Mouse (Mus musculus): ENCODE measurements around the gene Ubl3. TPM values are rescaled to one million over a fixed set of nuclear protein-coding genes. Genes with fewer than 3 reads are reported as not detected.
A peak's percentile ranks its signal among the peaks of the same experiment; 100 is the strongest.

Gene Ubl3
- total RNA-seq, 2 experiments from 2014 or later = 145 to 188 TPM

- no peak for DNase-seq
These were observed 70.8 kb downstream of the Ubl3 start for GRCm38 (mm10) chr5:148481745-148482144.

GRCm38 (mm10) chr5:148474346-148474745, 78.2 kb downstream of the Ubl3 start:
- no peak for DNase-seq

GRCm38 (mm10) chr5:148468626-148469441, 83.8 kb downstream of the Ubl3 start:
- DNase-seq = no peak

GRCm38 (mm10) chr5:148466933-148467607, 85.5 kb downstream of the Ubl3 start:
- no peak for DNase-seq

GRCm38 (mm10) chr5:148466116-148466515, 86.5 kb downstream of the Ubl3 start:
- DNase-seq = no peak

- DNase-seq = no peak
These were observed 87.5 kb downstream of the Ubl3 start for GRCm38 (mm10) chr5:148465091-148465490.

GRCm38 (mm10) chr5:148464489-148464888, 88.1 kb downstream of the Ubl3 start:
- peak in 1 of 2 experiments; percentile 10 for DNase-seq

- DNase-seq = no peak
These were observed 88.8 kb downstream of the Ubl3 start for GRCm38 (mm10) chr5:148463783-148464294.

Other genes starting within 250 kb of the Ubl3 start
- gene Slc7a1, start 152.9 kb downstream of the Ubl3 start, total RNA-seq (2021) = 100 to 1,000 TPM; 103 to 112 TPM

Data from adrenal gland, postnatal 36 days (tissue).